Mouse (Mus musculus) left cerebral cortex, postnatal 36 days (tissue): Measurements from ENCODE around the gene Esyt3. TPM values are rescaled to one million over a fixed set of nuclear protein-coding genes. Genes with fewer than 3 reads are reported as not detected.

Experiments
- DNase-seq, 2 experiments: peaks; one replicate each; pipeline ENCODE4 v3.0.0; 2021 to 2022; ENCODE audit warnings: low spot score in 2 of 2, mixed read lengths in 1 of 2
- intact Hi-C: fragments of 180-260 bp; cut with DNase I; formaldehyde crosslinking; loops from one replicate; pipeline ENCODE4 v1.15.1; 2025
- total RNA-seq, 2 experiments: library from RNA; stranded (reverse); gene quantifications; 2 replicates each; pipeline ENCODE4 v1.2.3; 2021

Gene Esyt3
- total RNA-seq, 2 experiments from 2014 or later, result 1.1 to 1.2 TPM

DNA sequence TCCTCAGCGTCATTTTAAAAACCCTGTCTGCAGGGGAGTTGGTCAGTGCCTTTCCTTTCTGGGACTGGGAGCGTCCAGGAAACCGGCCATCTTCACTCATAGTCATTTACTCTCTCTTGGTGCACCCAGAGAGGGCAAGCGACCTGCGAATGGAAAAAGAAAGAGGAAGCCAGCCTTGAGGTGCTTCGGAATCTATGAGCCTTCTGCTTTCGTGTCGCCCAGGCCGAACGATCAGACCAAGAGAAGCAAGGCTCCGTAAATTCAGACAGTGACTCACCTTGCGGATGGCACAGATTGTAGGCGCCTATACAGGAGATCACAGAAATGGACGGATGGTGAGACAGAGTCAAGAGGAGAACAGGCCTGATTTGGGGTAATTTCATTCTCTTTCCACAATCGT lies 655 bp upstream of the Esyt3 start:
- no peak for DNase-seq
- intact Hi-C loops, result no loop called here

GRCm38 (mm10) chr9:99357561-99357920 lies 816 bp downstream of the Esyt3 start:
- intact Hi-C loops, result no loop called here
- DNase-seq, result no peak

GRCm38 (mm10) chr9:99355971-99356370 lies 2.4 kb downstream of the Esyt3 start:
- intact Hi-C loops, result no loop called here

DNA sequence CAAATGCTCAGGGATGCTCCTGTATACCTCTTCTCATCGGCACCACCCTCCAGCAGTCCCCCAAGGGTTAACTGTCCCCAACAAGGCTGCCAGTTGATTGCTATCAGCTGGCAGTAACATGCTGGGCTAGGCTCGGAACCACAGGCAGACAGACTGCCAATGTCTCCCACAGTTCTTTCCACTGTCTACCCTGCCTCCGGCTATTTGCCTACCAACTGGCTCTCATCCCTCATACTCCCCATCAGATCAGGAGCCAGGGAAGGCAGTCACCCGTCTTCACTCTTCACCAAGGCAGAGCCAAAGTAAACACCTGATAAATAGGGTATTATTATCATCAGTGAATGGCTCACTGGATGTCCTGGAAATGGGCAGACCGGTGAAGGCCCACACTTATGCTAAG lies 3.6 kb downstream of the Esyt3 start:
- intact Hi-C loops, result no loop called here
- no peak for DNase-seq

More at GRCm38 (mm10) chr9:99355971-99356370, 2.4 kb downstream of the Esyt3 start:
- no peak for DNase-seq

DNA sequence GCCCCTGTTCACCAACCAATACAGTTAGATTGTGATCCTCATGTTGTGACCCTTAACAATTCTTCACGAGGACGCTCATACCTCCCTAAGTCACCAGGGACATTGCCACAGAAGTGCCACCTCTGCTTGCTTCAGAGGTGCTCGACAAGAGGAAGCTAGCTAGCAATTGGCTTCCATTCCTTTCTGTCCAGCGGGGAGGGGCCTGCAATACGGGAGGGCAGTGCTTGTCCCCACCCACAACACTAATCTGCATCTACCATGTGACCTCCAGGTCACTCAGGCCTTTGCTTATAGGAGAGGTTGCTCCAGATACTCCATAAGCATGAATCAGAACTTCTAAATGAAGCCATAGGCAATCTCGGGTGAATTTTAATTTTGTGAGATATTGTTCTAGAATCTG lies 5.0 kb downstream of the Esyt3 start:
- DNase-seq, result no peak
- intact Hi-C loops, result no loop called here

GRCm38 (mm10) chr9:99352964-99353363 lies 5.4 kb downstream of the Esyt3 start:
- DNase-seq, result no peak
- intact Hi-C loops, result no loop called here

GRCm38 (mm10) chr9:99345351-99345792 lies 13.0 kb downstream of the Esyt3 start:
- intact Hi-C loops, result no loop called here
- peak; percentile 56 to 66 for DNase-seq

GRCm38 (mm10) chr9:99341600-99341999 lies 16.8 kb downstream of the Esyt3 start:
- intact Hi-C loops, result no loop called here
- no peak for DNase-seq

DNA sequence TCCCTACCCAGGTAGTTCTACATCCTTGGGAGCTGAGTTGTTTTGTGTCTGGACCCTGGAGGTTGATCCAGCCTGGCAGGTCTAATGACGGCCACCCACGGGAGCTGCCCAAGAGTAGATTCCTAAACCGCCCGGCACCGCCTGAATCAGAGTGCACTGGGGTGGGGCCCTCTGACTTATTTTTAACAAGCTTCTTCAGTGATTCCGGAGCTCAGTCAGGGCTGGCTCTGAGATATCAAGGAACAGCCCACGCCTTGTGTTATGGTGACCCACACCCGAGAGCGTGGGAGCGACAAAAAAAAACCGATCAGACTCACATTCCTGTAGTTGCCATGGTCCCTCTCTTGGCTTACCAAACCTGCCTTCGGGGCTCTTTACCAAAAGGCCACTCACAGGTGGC lies 18.2 kb downstream of the Esyt3 start:
- intact Hi-C loops, result no loop called here
- no peak for DNase-seq

GRCm38 (mm10) chr9:99339182-99339581 lies 19.2 kb downstream of the Esyt3 start:
- no peak for DNase-seq
- intact Hi-C loops, result loop anchor here (1.0 kb wide), 1 partner anchor 37 kb away; no protein-coding TSS in a partner anchor

DNA sequence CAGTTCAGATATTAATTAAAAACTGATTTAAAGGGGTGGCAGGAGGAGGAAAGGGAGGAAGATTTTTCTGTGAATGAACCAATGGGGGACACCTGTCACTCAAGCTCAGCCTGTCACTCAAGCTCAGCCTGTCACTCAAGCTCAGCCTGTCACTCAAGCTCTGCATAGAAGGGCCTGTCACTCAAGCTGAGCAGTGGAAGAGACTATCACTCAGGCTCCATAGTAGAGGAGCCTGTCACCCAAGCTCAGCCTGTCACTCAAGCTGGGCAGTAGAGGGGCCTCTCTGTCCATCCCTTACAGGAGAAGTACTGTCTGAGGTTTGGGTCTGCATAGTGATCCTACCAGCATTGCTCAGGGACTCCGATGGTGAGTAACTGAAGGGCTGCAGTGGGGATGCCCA lies 20.1 kb downstream of the Esyt3 start:
- DNase-seq, result no peak
- intact Hi-C loops, result no loop called here

DNA sequence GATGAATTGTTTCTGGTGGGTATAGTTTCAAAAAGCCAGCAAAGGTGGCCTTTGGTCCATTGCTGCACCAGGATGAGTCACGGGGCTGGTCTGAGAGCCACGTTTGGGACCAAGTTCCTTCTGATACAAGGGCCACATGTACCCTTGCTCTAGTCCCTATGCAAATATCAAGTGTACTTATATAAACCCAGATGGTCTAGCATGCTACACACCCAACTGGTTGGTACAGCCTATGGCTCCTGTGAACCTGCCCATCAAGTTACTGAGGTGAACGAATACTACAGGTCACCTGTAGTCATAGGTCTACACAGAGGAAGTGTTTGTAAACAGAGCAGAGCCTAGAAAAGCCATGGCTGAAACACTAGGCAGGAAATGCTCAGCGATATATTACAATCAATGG lies 21.8 kb downstream of the Esyt3 start:
- intact Hi-C loops, result no loop called here
- DNase-seq, result no peak

DNA sequence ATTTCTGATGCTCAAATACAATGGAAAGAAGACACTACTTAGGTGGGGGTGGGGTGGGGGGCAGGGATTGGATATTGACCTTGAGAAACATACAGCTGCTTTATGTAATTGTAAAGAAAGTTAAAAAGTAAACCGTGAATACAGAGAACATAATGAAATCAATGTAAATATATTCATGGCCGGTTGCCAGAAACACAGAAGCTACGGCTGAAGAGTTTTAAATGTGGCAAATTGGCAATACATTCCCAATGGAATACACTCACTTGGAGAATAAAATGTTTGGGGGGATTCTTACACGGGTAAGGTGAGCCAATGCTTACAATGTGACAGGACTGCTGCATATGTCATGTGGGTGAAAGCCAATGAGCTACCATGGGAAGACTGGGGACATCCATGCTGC lies 31.5 kb downstream of the Esyt3 start:
- no peak for DNase-seq
- intact Hi-C loops, result no loop called here

DNA sequence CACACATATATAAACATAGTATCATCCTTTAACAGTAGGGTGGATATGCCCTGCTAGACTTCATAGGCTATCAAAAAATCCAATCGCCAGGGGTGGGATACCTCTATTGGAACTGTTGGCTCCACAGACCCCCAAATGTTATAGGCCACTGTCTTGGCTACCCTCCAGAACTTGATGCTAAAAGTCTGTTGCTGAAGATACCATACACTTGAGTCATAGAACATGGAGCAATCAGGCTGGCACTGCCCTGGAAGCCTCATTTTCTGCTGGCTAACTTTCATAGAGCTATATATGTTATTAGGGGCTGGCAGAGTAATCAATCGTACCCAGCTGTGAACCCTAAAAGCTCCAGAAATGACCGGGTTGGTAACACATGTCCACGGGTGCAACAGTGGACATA lies 32.4 kb downstream of the Esyt3 start:
- DNase-seq, result no peak
- intact Hi-C loops, result no loop called here

DNA sequence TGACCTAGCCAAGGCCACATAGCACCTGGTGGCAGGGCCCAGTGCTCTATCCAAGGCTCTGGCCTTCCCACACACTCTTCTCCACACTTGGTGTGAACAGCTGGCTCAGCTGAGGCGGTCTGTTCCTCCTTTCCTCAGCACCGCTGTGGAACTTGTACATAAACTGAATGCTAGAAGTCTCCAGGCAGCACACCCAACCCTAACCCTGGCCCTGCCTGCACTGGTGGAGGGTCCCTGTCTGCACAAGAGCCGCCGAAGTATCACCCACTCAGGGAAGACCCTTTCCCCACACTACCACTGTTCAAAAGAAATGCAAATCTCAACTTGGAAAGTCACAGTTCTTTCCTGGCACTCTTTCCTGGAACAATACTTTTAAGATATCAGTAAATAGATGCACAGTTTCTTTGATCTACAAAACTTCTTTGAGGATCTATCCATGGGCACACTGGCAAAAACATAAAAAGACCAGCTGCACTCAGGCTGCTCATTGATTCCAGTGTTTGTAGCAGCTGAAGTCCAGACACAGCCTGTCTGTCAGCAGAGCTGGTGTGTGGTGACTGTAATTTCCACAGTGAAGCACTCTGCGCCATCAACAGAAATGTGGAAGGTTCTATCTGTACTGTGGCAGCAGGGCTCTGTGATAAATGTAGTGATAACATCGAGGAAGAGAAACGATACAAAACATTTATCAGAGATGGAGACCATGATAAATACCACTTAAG lies 33.0 kb downstream of the Esyt3 start:
- intact Hi-C loops, result no loop called here
- no peak for DNase-seq

GRCm38 (mm10) chr9:99320006-99320405 lies 38.4 kb downstream of the Esyt3 start:
- intact Hi-C loops, result no loop called here

DNA sequence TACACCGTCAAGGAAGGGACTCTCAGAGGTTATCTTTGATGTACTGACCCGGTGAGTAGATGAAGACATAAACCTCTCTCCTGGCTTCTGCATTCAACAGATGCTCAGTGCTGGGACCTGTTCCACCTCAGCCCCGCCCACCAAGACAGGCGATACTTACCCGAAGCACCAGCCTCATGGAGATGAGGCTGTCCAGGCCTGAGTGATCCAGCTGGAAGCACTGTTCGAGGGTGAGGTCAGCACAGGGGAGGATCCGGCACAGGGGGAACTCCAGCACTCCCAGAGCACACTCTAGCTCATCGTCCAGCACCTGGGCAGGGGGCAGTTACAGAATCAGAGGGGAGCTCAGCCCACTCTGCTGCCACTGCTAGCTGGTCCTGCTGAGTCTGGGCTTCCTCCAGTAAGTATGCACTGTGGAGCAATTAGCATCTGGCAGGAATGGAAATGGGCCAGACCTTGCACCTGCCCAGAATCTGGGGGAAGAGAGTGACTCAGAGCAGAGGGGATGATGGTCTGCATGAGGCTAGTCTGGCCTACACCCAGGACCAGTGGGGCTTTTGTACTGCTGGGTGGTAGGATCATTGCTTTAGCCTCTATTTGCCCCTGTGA lies 38.9 kb downstream of the Esyt3 start:
- no peak for DNase-seq
- intact Hi-C loops, result no loop called here

More at GRCm38 (mm10) chr9:99320006-99320405, 38.4 kb downstream of the Esyt3 start:
- DNase-seq, result no peak

GRCm38 (mm10) chr9:99306226-99306625 lies 52.1 kb downstream of the Esyt3 start:
- intact Hi-C loops, result no loop called here
- DNase-seq, result no peak

DNA sequence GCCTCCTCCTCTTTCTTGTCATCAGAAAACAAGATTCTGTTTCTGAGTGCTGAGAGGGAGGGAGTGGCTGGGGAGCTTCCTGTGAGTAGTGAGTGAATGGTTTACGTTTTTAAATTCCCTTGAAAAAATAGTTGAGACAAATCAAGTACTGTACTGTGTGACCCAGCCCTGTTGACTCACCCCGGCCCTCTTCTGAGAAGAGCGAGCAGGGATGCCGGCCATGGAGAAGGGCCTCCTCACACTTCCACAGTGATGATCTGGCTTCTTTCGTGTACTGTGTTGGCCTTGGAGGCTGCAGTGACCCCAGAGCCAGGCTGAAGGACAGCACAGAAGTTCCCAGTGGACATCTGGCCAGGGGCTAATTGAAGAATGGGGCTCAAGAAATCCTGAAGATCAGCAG lies 54.1 kb downstream of the Esyt3 start:
- no peak for DNase-seq
- intact Hi-C loops, result no loop called here
